26 mouse cellular contexts compared by ENCODE assay signal in the genomic region with DNA sequence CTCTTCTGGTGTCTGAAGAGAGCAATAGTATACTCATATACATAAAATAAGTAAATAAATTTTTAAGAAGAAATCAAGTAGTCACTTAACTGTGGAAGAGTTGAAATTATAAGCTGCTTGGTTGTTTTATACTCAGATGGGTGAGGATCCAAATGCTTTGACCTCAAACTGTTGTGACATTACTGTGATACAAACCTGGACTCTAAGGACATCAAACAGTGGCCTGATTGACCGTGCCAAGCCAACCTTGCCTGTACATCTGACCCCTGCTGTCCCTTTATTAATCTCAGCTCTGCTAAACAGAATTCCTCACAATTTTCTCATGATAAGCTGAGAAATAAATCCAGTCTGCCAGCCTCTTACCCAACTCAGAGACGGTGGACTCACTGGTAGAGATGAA. TPM values are rescaled to one million over a fixed set of nuclear protein-coding genes. Genes with fewer than 3 reads are reported as not detected.
"Had no signal": no experiment of that assay in that cellular context is flagged by ENCODE, and none has a peak within 500 bp of the region (broad histone marks: within the 10 kb centered on the region; RNA-seq: fewer than 3 reads in every experiment).

No protein-coding gene starts in this region.

- H3K4me3 ChIP-seq: lung, embryonic 15.5 days; megakaryocyte, embryonic 14.5 days; midbrain, embryonic 13.5 days; midbrain, embryonic 15.5 days; neural tube, embryonic 12.5 days had no signal

- H3K4me2 ChIP-seq: lung, embryonic 15.5 days; midbrain, embryonic 11.5 days; midbrain, embryonic 13.5 days; midbrain, embryonic 15.5 days; neural tube, embryonic 12.5 days had no signal

- H3K9me3 ChIP-seq: lung, embryonic 15.5 days; megakaryocyte, embryonic 14.5 days; midbrain, embryonic 13.5 days; midbrain, embryonic 15.5 days; neural tube, embryonic 12.5 days had no signal

- H3K27me3 ChIP-seq: lung, embryonic 15.5 days; midbrain, embryonic 13.5 days; midbrain, embryonic 15.5 days; neural tube, embryonic 12.5 days had no signal

- H3K9ac ChIP-seq: lung, embryonic 15.5 days; midbrain, embryonic 13.5 days; midbrain, embryonic 15.5 days; neural tube, embryonic 12.5 days had no signal

- H3K27ac ChIP-seq: macrophage; midbrain, embryonic 13.5 days; midbrain, embryonic 15.5 days; neural tube, embryonic 12.5 days had no signal

- DNase-seq: lung, adult 2 months; lung, postnatal 14 days; lung, postnatal 36 days; retina, postnatal 1 day; right cerebral cortex, adult 18-20 months; right cerebral cortex, postnatal 25 days; right cerebral cortex, postnatal 4 days; spleen, adult 18-20 months; thymus, adult 18-20 months; thymus, postnatal 25 days; thymus, postnatal 4 days had no signal

- H3K36me3 ChIP-seq: lung, embryonic 15.5 days; midbrain, embryonic 13.5 days; midbrain, embryonic 15.5 days; neural tube, embryonic 12.5 days had no signal

- ATAC-seq: lung, postnatal 0 days; midbrain, embryonic 13.5 days; midbrain, embryonic 15.5 days had no signal

RNA-seq across cellular contexts. Expression of gene Tmem235, which starts 14.9 kb away (rescaled TPM):
- total RNA-seq: megakaryocyte progenitor cell, adult 5-6 weeks; monocyte, adult 5-6 weeks; neutrophil, adult 5-6 weeks had no signal
- polyA plus RNA-seq: lung, adult 2 months; lung, embryonic 15.5 days; lung, postnatal 0 days; macrophage; midbrain, embryonic 11.5 days; midbrain, embryonic 13.5 days; midbrain, embryonic 15.5 days; midbrain, postnatal 0 days; neural tube, embryonic 12.5 days; stomach, embryonic 14.5 days; stomach, embryonic 16.5 days; urinary bladder, adult 2 months had no signal
